Mouse (Mus musculus) left cerebral cortex, postnatal 4 days (tissue): ENCODE results near the gene Glis2. TPM values are rescaled to one million over a fixed set of nuclear protein-coding genes. Genes with fewer than 3 reads are reported as not detected.
A peak's percentile ranks its signal among the peaks of the same experiment; 100 is the strongest.
"Not testable (repeated sequence)": the region's sequence is repeated elsewhere in the genome, so short reads cannot be mapped to it uniquely, and the experiment has no call there.

Experiments used
- DNase-seq: peaks from one replicate; pipeline ENCODE4 v3.0.0-alpha.2; 2022
- intact Hi-C: fragments of 180-260 bp; cut with DNase I; formaldehyde crosslinking; loops from one replicate; pipeline ENCODE4 v1.15.1; 2025
- total RNA-seq, 2 experiments: library from RNA; stranded (reverse); gene quantifications; 2 replicates each; pipeline ENCODE4 v1.2.3; 2021

Gene Glis2
- total RNA-seq, 2 experiments from 2014 or later = 29.0 to 32.8 TPM

- DNase-seq = no peak
- intact Hi-C loops = no loop called here
Observed at GRCm38 (mm10) chr16:4578630-4579029, 15.9 kb upstream of the Glis2 start.

DNA sequence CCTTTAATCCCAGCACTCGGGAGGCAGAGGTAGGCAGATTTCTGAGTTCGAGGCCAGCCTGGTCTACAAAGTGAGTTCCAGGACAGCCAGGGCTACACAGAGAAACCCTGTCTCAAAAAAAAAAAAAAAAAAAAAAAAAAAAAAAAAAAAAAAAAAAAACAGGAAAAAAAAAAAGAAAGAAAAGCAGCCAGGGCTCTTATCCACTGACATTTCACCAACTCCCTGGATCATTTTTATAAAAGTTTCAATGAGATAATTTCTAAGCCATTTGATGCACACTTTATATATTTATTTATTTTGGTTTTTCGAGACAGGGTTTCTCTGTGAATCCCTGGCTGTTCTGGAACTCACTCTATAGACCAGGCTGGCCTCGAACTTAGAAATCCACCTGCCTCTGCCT, 13.3 kb upstream of the Glis2 start:
- DNase-seq, intact Hi-C loops: not testable (repeated sequence)

GRCm38 (mm10) chr16:4583807-4584206, 10.7 kb upstream of the Glis2 start:
- intact Hi-C loops = no loop called here
- no peak for DNase-seq

DNA sequence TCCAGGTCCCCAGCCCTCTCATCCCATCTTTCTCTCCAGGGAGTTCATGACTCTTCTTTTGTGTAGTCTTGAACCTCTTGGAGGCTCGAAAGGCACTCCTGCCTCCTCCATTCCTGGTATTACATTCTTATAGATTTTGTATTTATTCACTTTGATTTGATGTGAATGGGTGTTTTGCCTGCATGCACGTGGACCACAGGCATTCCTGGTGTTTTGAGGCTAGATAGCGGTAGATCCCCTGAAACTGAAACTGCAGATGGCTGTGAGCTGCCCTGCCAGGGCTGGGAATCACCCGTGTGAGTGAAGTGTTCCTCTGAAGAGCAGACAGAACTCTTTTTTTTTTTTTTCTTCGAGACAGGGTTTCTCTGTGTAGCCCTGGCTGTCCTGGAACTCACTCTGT, 10.1 kb upstream of the Glis2 start:
- DNase-seq = no peak
- intact Hi-C loops = no loop called here

- intact Hi-C loops = no loop called here
Observed at GRCm38 (mm10) chr16:4585642-4586530, 8.6 kb upstream of the Glis2 start.

DNA sequence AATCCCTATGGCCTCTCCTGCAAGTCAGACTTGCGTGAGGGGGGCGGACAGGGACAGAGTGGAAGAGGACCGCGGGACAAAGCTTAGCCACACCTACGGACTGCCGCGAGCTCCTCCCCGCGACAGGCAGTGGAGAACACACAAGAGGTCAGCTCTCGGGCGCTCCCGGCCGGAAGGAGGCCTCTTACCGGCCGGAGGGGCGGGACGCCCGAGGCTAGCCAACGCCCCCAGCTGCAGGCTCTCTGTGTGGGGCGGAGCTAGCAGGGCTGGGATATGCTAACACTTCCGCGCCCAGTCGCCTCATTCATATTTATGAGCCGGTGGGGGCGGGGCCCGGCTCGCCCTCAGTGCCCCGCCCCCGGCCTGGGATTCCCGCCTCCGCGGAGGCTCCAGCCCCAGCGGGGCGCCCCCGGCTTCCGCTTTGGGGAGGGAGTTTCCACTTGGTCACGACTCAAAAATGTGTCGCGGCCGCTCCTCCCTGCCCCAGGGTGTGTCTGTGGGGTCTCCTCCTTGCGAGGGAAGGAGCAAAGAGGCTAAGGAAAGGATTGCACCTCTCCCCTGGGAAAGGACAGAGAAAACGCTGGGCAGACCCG, 7.9 kb upstream of the Glis2 start:
- peak; percentile 95 for DNase-seq
- intact Hi-C loops = no loop called here

More at GRCm38 (mm10) chr16:4585642-4586530, 8.6 kb upstream of the Glis2 start:
- no peak for DNase-seq

- DNase-seq = no peak
- intact Hi-C loops = no loop called here
Observed at GRCm38 (mm10) chr16:4587516-4588210, 6.8 kb upstream of the Glis2 start.

- intact Hi-C loops = no loop called here
- no peak for DNase-seq
Observed at GRCm38 (mm10) chr16:4590236-4590635, 4.3 kb upstream of the Glis2 start.

DNA sequence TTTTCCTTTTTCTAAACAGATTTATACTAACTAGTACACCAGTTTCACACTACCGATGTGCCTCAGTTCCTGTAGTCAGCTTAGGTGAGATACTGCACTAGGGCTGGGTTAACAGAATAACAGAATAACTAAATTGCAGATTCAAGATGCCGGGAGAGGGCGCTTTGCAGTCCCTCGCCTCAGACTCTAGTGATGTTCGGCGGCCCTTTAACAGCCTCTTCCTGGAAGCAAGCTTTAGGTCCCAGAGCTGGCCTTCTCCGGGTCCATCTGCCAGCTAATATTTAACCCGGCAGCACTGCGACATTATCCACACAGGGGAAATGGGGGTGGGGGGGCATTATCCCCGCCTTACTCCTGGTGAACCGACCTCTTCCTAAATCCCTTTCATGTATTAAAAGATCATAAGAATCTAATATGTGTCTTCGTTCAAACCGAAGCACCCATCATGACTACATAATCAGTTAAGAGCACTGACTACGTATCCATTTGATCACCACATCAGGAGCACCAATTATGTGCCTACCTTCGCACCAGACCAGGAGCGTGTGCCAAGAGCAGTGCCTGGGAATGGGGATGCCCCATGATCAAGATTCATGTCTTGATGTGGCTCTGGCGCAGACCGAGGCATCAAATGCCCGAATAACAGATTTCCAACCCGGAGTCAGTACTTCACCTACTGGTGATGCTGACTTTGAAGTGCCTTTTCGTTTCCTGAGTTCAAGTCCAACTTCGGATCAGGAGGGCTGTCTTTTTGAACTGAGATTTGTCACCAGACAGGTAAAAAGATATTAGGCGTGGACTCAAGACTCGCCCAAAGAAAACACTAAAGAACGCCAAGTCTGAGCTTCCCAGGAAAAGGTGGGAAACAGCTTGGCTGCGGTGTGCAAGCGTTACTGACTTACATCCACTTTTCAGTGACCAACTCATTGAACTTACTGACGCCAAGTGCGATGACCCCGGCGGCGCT, 1.3 kb upstream of the Glis2 start:
- DNase-seq = peak; percentile 71
- intact Hi-C loops = no loop called here

- intact Hi-C loops = no loop called here
- DNase-seq = peak; percentile 49
Observed at GRCm38 (mm10) chr16:4594814-4595526, 457 bp downstream of the Glis2 start.

GRCm38 (mm10) chr16:4595527-4595963, 1.0 kb downstream of the Glis2 start:
- peak; percentile 53 for DNase-seq
- intact Hi-C loops = no loop called here

- no peak for DNase-seq
- intact Hi-C loops = no loop called here
Observed at GRCm38 (mm10) chr16:4596141-4596728, 1.7 kb downstream of the Glis2 start.

GRCm38 (mm10) chr16:4596836-4597235, 2.3 kb downstream of the Glis2 start:
- intact Hi-C loops = no loop called here
- DNase-seq = no peak

- intact Hi-C loops = no loop called here
- no peak for DNase-seq
Observed at GRCm38 (mm10) chr16:4597296-4597695, 2.8 kb downstream of the Glis2 start.

DNA sequence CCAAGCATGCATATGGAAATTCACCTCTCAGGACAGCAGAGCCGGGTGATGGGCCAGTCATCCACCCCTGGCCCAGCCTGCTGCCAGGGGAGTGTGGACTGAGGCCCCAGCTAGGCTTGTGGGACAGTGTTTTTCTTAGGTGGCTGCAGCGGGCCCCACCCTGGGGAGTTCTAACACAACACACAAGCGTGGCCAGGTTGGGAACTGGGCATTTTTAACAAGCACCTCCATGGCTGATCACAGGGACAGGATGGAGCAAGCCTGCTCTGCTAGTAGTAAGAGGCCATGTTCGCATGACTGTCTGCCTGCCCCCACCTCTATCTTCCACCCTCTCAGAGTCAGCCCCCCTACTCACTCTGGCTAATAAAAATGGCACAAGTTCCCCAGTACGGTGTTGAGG, 3.5 kb downstream of the Glis2 start:
- no peak for DNase-seq
- intact Hi-C loops = no loop called here

DNA sequence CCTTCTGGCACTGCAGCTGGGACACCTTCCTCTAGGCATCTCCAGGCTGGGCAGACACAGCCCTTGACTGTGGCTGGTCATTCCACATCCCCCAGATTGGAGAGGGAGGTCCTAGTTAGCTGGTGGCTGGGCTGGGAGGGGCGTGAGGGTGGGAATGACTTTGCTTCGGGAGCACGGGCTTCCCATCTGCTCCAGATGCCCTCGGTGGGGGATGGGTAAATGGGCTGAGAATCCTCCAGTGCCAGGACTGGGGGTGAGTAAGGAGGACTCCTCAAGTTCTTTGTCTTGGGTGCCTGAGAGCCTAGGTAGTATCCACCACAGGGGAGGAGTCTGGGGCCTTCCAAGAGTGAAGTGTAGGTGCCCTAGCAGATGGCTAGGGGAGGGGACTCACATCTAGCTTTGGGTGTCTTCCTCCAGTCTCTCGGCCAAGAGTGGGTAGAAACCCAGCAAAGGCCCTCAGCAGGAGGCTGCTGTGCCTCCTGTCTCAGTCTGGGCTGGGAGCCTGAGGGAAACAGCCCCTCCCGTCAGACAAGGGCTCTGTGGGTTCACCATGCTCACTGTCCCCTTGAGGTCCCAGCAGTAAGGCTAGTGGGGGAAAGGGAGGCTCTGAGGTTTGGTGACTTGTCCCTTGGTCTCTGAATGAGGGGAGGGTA, 4.5 kb downstream of the Glis2 start:
- intact Hi-C loops = no loop called here
- peak; percentile 74 for DNase-seq

- no peak for DNase-seq
- intact Hi-C loops = loop anchor here (10.0 kb wide), 1 partner anchor 295 kb away; no protein-coding TSS in a partner anchor
Observed at GRCm38 (mm10) chr16:4599616-4600015, 5.1 kb downstream of the Glis2 start.

- DNase-seq = no peak
- intact Hi-C loops = loop anchor here (10.0 kb wide), 1 partner anchor 296 kb away; no protein-coding TSS in a partner anchor
Observed at GRCm38 (mm10) chr16:4600701-4601310, 6.3 kb downstream of the Glis2 start.
